Mouse (Mus musculus) heart, adult 18-20 months (tissue): Measurements from ENCODE around the gene Hmg20b. TPM values are rescaled to one million over a fixed set of nuclear protein-coding genes. Genes with fewer than 3 reads are reported as not detected.

Source experiments
- DNase-seq, 2 experiments: peaks; one replicate each; pipeline ENCODE4 v3.0.0; 2021 to 2022; ENCODE audit warnings: mixed read lengths in 1 of 2
- total RNA-seq, 2 experiments: library from RNA; stranded (reverse); gene quantifications; 2 replicates each; pipeline ENCODE4 v1.2.3; 2021

Gene Hmg20b
- total RNA-seq, 2 experiments from 2014 or later: 57.1 to 62.2 TPM

GRCm38 (mm10) chr10:81325781-81326180, 24.5 kb downstream of the Hmg20b start:
- no peak for DNase-seq

- DNase-seq: no peak
Observed at GRCm38 (mm10) chr10:81325176-81325575, 25.1 kb downstream of the Hmg20b start.

GRCm38 (mm10) chr10:81323791-81324530, 26.3 kb downstream of the Hmg20b start:
- DNase-seq: no peak

GRCm38 (mm10) chr10:81323141-81323775, 27.0 kb downstream of the Hmg20b start:
- DNase-seq: no peak

GRCm38 (mm10) chr10:81322444-81322843, 27.8 kb downstream of the Hmg20b start:
- no peak for DNase-seq

GRCm38 (mm10) chr10:81321436-81321835, 28.8 kb downstream of the Hmg20b start:
- DNase-seq: no peak

- DNase-seq: peak; percentile 99 to 100
Observed at GRCm38 (mm10) chr10:81320550-81321347, 29.5 kb downstream of the Hmg20b start, which contains the start of gene Cactin. TSS of gene Cactin (plus strand) at chr10:81321103.

GRCm38 (mm10) chr10:81319741-81320549, 30.3 kb downstream of the Hmg20b start:
- DNase-seq: no peak

- peak in 1 of 2 experiments; percentile 42 for DNase-seq
Observed at GRCm38 (mm10) chr10:81319330-81319699, 31.0 kb downstream of the Hmg20b start.

- DNase-seq: peak in 1 of 2 experiments; percentile 48
Observed at GRCm38 (mm10) chr10:81318589-81319329, 31.5 kb downstream of the Hmg20b start.

GRCm38 (mm10) chr10:81317273-81317672, 33.0 kb downstream of the Hmg20b start:
- DNase-seq: no peak

GRCm38 (mm10) chr10:81316338-81317060, 33.8 kb downstream of the Hmg20b start:
- no peak for DNase-seq

- DNase-seq: no peak
Observed at GRCm38 (mm10) chr10:81315587-81315986, 34.7 kb downstream of the Hmg20b start.

- DNase-seq: no peak
Observed at GRCm38 (mm10) chr10:81314201-81314600, 36.1 kb downstream of the Hmg20b start.

GRCm38 (mm10) chr10:81313581-81313980, 36.7 kb downstream of the Hmg20b start:
- DNase-seq: no peak

GRCm38 (mm10) chr10:81309571-81309970, 40.7 kb downstream of the Hmg20b start:
- DNase-seq: no peak

GRCm38 (mm10) chr10:81306837-81307682, 43.2 kb downstream of the Hmg20b start:
- DNase-seq: no peak

- no peak for DNase-seq
Observed at GRCm38 (mm10) chr10:81306173-81306668, 44.1 kb downstream of the Hmg20b start.

- no peak for DNase-seq
Observed at GRCm38 (mm10) chr10:81305663-81306062, 44.6 kb downstream of the Hmg20b start.
